Mouse (Mus musculus) neural tube, embryonic 12.5 days (tissue): Measurements from ENCODE around the gene Hs3st3a1. TPM values are rescaled to one million over a fixed set of nuclear protein-coding genes. Genes with fewer than 3 reads are reported as not detected.

Source experiments
- ATAC-seq: fragments of 200-750 bp; cut with Nextera tagmentation; 2 replicates; pipeline ENCODE4 v1.8.0; 2017; ENCODE audit warnings: low read depth, mild to moderate bottlenecking, moderate TSS enrichment, moderate library complexity; ENCODE audit not compliant: low FRiP score
- H3K27ac ChIP-seq: fragments of 300-500 bp; sonication (generic); 2 replicates; pipeline ENCODE4 v1.5.1; 2016
- H3K27me3 ChIP-seq: fragments of 300-500 bp; sonication (generic); replicated peaks from 2 replicates; pipeline ENCODE4 v1.6.1; 2016; ENCODE audit warnings: mild to moderate bottlenecking
- H3K36me3 ChIP-seq: fragments of 300-500 bp; sonication (generic); 2 replicates; pipeline ENCODE4 v1.6.1; 2016; ENCODE audit warnings: mild to moderate bottlenecking
- H3K4me1 ChIP-seq: fragments of 300-500 bp; sonication (generic); 2 replicates; pipeline ENCODE4 v1.6.1; 2016
- H3K4me2 ChIP-seq: fragments of 300-500 bp; sonication (generic); replicated peaks from 2 replicates; pipeline ENCODE4 v1.6.1; 2016; ENCODE audit warnings: mild to moderate bottlenecking
- H3K4me3 ChIP-seq: fragments of 300-500 bp; sonication (generic); 2 replicates; pipeline ENCODE4 v1.5.1; 2016
- H3K9ac ChIP-seq: fragments of 300-500 bp; sonication (generic); 2 replicates; pipeline ENCODE4 v1.6.1; 2016; ENCODE audit warnings: mild to moderate bottlenecking
- H3K9me3 ChIP-seq: fragments of 300-500 bp; sonication (generic); 2 replicates; pipeline ENCODE4 v1.6.1; 2016; ENCODE audit warnings: mild to moderate bottlenecking
- WGBS: fragments of 180-500 bp; shearing (Covaris S2); methylation state at CpG from one replicate; pipeline ENCODE4 v1.1.7; 2016; 5-methylcytosine and 5-hydroxymethylcytosine counted together
- polyA plus RNA-seq: library from polyadenylated mRNA; unstranded; fragments of >200 nt; fragmentation: Nextera tagmentation; extraction: Ambion mirVana; gene quantifications from 2 replicates; pipeline ENCODE4 v1.2.1, GENCODE M21; 2016

The Hs3st3a1 gene
- polyA plus RNA-seq: 1.7 and 2.0 TPM in 2 replicates

DNA sequence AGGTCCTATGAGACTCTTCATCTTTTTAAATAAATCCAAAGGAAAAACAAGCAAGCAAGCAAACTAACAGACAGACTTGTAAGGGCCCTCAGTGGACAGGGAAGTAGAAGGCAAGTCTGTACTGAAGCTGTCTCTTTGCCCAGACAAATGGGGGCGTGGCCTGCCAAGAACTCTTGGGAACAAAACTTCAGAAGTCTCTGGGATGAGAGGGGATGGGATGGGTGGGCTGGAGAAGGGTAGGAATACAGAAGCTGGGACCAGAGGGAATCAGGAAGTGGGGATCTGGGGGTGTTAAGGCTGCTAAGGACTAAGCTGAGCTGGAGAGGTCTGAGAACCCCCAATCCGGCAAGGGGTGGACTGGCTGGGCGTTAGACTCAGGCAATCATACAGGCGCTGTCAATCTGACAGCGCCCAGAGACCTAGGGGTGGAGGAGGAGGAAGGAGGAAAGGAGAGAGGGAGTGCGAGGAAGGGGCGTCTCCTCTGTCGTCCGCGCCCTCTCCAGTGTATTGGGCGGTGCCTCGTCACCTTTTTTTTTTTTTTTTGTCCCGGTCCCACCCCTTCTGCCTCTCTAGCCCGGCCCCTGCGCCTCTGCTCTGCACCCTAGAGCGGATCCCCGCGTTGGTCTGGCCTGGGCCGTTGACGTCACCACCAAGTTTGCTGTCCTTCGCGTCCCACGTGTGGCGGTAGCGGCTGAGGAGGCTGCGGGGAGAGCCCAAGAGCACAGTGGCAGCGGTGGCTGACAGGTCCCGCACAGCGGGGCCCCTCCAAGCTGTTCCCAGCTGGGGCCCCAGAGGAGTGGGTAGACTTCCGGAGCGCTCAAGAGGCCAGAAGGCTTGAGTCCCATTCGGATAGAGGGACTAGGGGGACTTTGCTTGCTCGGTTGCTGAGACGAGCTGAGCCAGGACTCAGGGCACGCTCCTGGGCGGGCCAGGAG is at the start of gene Hs3st3a1:
TSS of gene Hs3st3a1 (plus strand) at position 722 of the 935 bp plus-strand sequence.
- 0 out of 2 replicates have a peak, but pooled peaks cover 4% of the 10 kb centered on the region for H3K27me3 ChIP-seq
- peak within 1 kb of the TSS; percentile 98 for H3K4me2 ChIP-seq
- H3K9me3 ChIP-seq: no peaks in the 10 kb centered on the region
- H3K27ac ChIP-seq: peak within 1 kb of the TSS; percentile 7; the same call in 1 of the 2 replicates
- peak within 1 kb of the TSS; percentile 69 for H3K4me3 ChIP-seq
- 1% methylated on average over 30 of the region's 36 CpGs for WGBS
- peaks cover 9% of the 10 kb centered on the region; the same call in 1 of the 2 replicates for H3K4me1 ChIP-seq
- H3K36me3 ChIP-seq: no peaks in the 10 kb centered on the region
- peak; percentile 84 for ATAC-seq
- H3K9ac ChIP-seq: peak within 1 kb of the TSS; percentile 62

DNA sequence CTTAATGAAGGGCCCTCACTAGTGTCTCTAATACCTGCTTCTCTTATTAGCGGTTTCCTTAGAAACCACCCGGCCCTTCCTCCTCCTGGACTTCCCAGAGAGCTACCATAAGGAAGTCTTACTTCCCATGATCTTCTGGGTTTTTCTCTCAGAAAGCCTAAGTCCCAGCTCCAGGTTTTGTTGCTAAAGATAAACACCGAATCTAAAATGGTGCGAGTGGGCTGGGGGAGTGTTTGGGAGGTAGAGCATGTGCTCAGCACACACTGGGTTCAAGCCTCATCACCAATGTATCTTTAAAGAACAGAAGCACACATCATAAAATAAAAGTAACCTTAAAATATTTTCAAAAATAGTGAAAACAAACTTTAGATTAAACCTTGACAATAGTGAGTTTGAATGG is 48.8 kb upstream of the Hs3st3a1 start:
- H3K4me1 ChIP-seq: no peaks in the 10 kb centered on the region
- H3K27me3 ChIP-seq: no peaks in the 10 kb centered on the region
- no peaks in the 10 kb centered on the region for H3K36me3 ChIP-seq
- H3K9me3 ChIP-seq: no peaks in the 10 kb centered on the region
- no peak overlapping the region for H3K4me2 ChIP-seq
- WGBS: 92% methylated on average over 4 of the region's 4 CpGs
- no peak for ATAC-seq
- no peak overlapping the region for H3K9ac ChIP-seq
- H3K27ac ChIP-seq: no peak overlapping the region
- no peak overlapping the region for H3K4me3 ChIP-seq

DNA sequence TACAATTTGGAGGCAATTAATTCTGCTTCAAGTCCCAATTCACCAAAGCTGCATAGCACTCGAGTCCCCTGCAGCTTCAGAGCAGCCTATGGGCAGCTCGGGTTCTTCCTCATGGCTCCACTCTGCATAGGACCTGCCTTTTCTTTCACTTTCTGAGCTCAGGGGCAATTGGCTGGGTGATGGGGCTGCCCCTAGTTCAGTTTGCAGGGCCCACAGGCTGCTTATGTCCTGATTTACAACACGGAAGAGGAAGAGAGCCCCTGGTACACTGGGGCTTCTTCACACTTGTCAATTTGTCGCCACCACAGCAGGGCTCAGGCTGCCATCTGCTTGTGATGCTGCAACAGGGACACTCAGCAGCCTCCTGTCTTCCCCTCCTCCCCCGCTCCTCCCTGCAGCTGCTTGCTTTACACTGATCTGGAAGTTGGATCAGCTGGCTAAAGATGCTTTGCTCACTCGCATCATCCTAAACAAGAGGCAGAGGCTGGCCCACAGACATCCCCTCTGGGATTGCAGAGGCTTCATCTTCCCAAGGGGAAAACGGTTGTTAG is 38.7 kb upstream of the Hs3st3a1 start:
- H3K4me1 ChIP-seq: peaks cover 20% of the 10 kb centered on the region
- H3K27ac ChIP-seq: no peak overlapping the region
- peak overlapping the region; percentile 45; the same call in 1 of the 2 replicates for H3K9ac ChIP-seq
- peak; percentile 85 for ATAC-seq
- H3K4me3 ChIP-seq: peak overlapping the region; percentile 13; the same call in 1 of the 2 replicates
- WGBS: 6% methylated on average over 7 of the region's 7 CpGs
- peaks cover 3% of the 10 kb centered on the region; the same call in 1 of the 2 replicates for H3K9me3 ChIP-seq
- H3K27me3 ChIP-seq: no peaks in the 10 kb centered on the region
- H3K4me2 ChIP-seq: peak overlapping the region; percentile 52
- no peaks in the 10 kb centered on the region for H3K36me3 ChIP-seq

DNA sequence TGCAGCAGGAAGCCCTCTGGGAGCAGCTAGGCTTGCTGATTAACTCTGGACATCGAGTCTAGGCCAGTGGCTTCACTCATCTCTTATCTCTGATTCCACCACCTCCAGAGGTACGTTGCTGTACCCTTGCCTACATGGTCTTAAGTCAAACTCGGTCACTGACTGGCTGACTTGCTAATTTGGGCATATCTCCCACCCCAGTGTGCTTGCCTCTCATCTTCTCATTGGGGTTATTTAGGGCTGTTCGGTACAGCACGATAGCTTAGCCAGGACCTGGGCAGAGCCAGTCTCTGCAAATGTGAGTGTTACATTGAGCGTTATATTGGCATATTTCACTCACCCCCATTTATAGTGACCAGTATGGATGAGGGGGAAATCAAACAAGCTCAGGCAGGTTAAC is 38.2 kb upstream of the Hs3st3a1 start:
- H3K9ac ChIP-seq: peak overlapping the region; percentile 45; the same call in 1 of the 2 replicates
- H3K27me3 ChIP-seq: no peaks in the 10 kb centered on the region
- H3K4me1 ChIP-seq: peaks cover 20% of the 10 kb centered on the region
- H3K4me3 ChIP-seq: no peak overlapping the region
- H3K36me3 ChIP-seq: no peaks in the 10 kb centered on the region
- peaks cover 3% of the 10 kb centered on the region; the same call in 1 of the 2 replicates for H3K9me3 ChIP-seq
- ATAC-seq: peak; percentile 33; the same call in 1 of the 2 replicates
- H3K4me2 ChIP-seq: peak overlapping the region; percentile 52
- WGBS: 65% methylated on average over 6 of the region's 6 CpGs
- H3K27ac ChIP-seq: no peak overlapping the region

DNA sequence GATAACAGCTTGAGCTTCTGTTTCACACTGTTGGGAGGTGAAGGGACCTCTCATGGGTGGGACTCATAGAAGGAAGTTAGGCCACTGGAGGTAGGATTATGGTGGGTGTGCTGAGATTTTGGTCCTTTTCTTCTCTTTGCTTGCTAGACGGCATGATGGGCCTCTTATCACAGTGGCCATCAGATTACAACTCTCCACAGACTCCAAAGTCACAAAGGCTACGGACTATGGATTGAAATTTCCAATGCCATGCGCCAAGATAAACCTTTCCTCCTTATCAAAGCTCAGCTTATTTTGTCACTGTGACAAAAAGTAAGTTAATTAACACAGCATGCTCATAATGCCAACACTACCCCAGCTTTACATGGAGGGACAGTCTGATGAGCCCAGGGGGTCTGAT is 37.5 kb upstream of the Hs3st3a1 start:
- Histone ChIP-seq H3K9me3 (peaks cover 3% of the 10 kb centered on the region; the same call in 1 of the 2 replicates), H3K36me3 (no peaks in the 10 kb centered on the region), H3K4me1 (peaks cover 20% of the 10 kb centered on the region), H3K4me2 (no peak overlapping the region), H3K9ac (no peak overlapping the region), H3K27me3 (no peaks in the 10 kb centered on the region), H3K27ac (no peak overlapping the region), H3K4me3 (no peak overlapping the region)
- no peak for ATAC-seq
- WGBS: 89% methylated on average over 3 of the region's 3 CpGs

DNA sequence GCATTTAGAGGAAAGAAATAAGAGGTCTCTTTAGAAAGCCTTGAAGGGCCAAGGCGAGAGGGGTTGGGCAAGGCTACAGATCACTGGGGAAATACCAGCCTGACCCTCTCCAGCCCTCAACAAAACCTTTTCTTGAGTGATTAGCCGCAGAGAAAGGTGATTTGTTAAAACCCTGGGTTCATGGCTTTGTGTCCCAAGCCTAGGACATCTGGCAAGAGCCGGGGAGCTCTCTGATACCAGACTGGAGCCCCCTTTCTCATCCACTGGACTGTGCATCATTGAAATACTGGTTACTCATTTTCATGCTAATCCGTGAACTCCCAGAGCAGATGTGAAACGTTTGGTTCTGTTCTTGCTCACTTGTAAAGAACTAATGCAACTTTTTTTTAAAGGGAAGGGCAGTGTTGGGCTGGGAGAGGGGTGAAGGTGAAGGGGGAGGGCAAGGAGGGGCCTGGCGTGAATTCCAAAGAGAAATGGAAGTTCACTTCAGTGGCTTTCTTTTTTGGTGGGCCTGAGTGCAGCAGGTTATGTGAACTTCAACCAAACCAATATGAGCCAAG is 34.5 kb upstream of the Hs3st3a1 start:
- peaks cover 20% of the 10 kb centered on the region for H3K4me1 ChIP-seq
- H3K36me3 ChIP-seq: no peaks in the 10 kb centered on the region
- no peaks in the 10 kb centered on the region for H3K27me3 ChIP-seq
- 26% methylated on average over 6 of the region's 6 CpGs for WGBS
- ATAC-seq: no peak
- no peak overlapping the region for H3K4me3 ChIP-seq
- H3K4me2 ChIP-seq: no peak overlapping the region
- no peak overlapping the region for H3K27ac ChIP-seq
- H3K9me3 ChIP-seq: no peaks in the 10 kb centered on the region
- H3K9ac ChIP-seq: no peak overlapping the region

DNA sequence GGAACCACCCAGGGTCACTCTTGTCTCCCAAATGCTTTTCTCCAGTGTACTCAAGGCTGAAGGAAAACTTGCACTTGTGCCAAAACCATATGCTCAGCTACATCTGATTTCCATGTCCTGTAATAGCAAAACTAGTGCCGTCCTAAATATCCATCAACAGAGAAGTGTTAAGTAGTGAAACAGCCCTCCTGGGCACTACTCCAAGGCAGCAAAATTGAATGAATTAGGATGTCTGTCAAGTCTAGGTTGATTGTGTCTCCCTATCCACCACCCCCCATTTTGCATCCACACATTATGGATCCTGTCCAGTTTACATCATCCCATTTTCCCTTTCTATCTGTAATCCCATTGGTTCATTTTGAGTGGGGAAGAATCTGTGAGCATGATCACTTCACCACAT is 16.2 kb upstream of the Hs3st3a1 start:
- no peaks in the 10 kb centered on the region; the same call in 1 of the 2 replicates for H3K27me3 ChIP-seq
- H3K4me1 ChIP-seq: no peaks in the 10 kb centered on the region
- H3K9me3 ChIP-seq: peaks cover 5% of the 10 kb centered on the region; the same call in 1 of the 2 replicates
- 77% methylated on average over 1 of the region's 1 CpGs for WGBS
- H3K36me3 ChIP-seq: no peaks in the 10 kb centered on the region
- no peak overlapping the region for H3K27ac ChIP-seq
- H3K4me3 ChIP-seq: no peak overlapping the region
- ATAC-seq: no peak
- no peak overlapping the region for H3K9ac ChIP-seq
- no peak overlapping the region for H3K4me2 ChIP-seq

DNA sequence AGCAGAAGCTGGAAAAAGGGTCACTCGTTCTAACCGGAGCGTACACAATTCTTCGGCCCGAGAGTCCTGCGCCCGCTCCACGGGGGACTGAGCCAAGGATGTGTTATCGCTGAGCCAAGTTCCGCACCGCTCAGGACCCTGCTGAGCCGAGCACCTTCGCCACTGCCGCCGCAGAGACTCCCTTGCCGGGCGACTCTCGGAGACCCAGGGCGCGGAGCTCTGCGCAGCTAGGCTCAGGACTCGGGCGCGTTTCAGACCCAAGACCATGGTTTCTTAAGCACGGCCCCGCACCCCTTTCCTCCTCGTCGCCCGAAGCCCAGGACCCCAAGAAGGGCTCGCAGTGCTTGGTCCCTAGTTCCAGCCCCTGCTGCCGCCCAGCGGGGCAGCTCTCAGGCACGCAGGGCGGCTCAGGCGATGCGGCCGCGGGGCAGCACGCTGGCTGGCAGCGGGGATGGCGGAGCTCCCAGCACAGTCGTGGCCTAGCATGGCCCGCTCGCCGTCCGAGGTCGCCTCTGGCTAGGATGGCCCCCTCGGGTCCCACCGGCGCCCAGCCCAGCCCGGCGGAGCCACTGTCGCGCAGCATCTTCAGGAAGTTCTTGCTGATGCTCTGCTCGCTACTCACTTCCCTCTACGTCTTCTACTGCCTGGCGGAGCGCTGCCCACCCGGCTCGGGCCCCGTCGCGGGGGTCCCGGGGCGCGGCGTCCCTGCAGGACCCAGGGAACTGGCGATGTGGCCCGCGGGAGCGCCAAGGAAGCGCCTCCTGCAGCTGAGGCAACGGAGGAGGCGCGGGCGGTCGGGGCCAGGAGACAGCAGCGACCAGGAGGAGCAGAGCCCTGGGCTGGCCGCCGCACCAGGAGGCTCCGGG is 647 bp downstream of the Hs3st3a1 start:
- Histone ChIP-seq H3K4me2 (peak overlapping the region; percentile 98), H3K4me1 (peaks cover 9% of the 10 kb centered on the region; the same call in 1 of the 2 replicates), H3K36me3 (no peaks in the 10 kb centered on the region), H3K4me3 (peak overlapping the region; percentile 69), H3K27ac (peak overlapping the region; percentile 7; the same call in 1 of the 2 replicates), H3K9me3 (no peaks in the 10 kb centered on the region), H3K9ac (peak overlapping the region; percentile 62), H3K27me3 (0 out of 2 replicates have a peak, but pooled peaks cover 4% of the 10 kb centered on the region)
- ATAC-seq: peak; percentile 79
- under 1% methylated on average over 81 of the region's 81 CpGs for WGBS

DNA sequence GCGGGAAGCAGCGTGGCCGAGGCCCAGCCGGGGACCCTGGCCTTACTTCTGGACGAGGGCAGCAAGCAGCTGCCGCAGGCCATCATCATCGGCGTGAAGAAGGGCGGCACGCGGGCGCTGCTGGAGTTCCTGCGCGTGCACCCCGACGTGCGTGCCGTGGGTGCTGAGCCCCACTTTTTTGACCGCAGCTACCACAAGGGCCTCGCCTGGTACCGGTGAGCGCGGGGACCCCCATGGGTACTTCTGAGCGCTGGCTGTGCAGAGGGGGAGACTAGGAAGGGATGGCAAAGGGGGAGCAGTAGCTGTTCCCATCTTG is 1.2 kb downstream of the Hs3st3a1 start, which contains the start of gene F930015N05Rik:
TSS of gene F930015N05Rik (minus strand) at position 242 of the 316 bp plus-strand sequence.
- Histone ChIP-seq H3K4me1 (peaks cover 9% of the 10 kb centered on the region; the same call in 1 of the 2 replicates), H3K27me3 (0 out of 2 replicates have a peak, but pooled peaks cover 4% of the 10 kb centered on the region), H3K27ac (peak within 1 kb of the TSS; percentile 7; the same call in 1 of the 2 replicates), H3K4me3 (peak within 1 kb of the TSS; percentile 69), H3K9me3 (no peaks in the 10 kb centered on the region), H3K4me2 (peak within 1 kb of the TSS; percentile 98), H3K36me3 (no peaks in the 10 kb centered on the region), H3K9ac (peak within 1 kb of the TSS; percentile 62)
- no peak for ATAC-seq
- 0% methylated on average over 24 of the region's 24 CpGs for WGBS

DNA sequence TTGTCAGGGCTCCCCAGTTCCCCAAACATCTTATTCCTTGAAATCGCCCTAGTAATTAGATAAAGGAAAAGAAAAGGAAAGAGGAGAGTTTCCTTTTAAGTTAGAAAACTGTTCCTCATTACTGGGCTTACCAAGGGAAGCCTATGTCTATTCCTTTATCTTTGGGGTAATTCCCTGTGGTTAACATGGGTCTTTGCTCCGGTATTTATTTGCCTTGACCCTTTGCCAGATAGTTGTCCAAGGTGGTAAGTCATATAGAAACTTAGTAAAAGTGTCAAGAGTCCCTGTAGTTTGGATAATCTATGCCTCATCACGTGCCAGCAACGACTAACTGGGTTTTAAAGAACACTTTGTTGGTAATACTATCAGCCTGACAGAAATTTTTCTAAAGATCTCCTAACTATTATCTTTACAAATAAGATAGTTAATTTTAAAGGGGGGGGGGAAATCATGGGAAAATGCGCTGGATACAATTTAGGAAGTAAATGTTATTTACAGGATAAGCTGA is 1.7 kb downstream of the Hs3st3a1 start:
- H3K9me3 ChIP-seq: no peaks in the 10 kb centered on the region
- 15% methylated on average over 5 of the region's 5 CpGs for WGBS
- no peak overlapping the region for H3K27ac ChIP-seq
- peaks cover 9% of the 10 kb centered on the region; the same call in 1 of the 2 replicates for H3K4me1 ChIP-seq
- H3K27me3 ChIP-seq: 0 out of 2 replicates have a peak, but pooled peaks cover 4% of the 10 kb centered on the region
- H3K4me2 ChIP-seq: peak overlapping the region; percentile 98
- peak overlapping the region; percentile 69 for H3K4me3 ChIP-seq
- no peaks in the 10 kb centered on the region for H3K36me3 ChIP-seq
- ATAC-seq: no peak
- H3K9ac ChIP-seq: peak overlapping the region; percentile 62; the same call in 1 of the 2 replicates

DNA sequence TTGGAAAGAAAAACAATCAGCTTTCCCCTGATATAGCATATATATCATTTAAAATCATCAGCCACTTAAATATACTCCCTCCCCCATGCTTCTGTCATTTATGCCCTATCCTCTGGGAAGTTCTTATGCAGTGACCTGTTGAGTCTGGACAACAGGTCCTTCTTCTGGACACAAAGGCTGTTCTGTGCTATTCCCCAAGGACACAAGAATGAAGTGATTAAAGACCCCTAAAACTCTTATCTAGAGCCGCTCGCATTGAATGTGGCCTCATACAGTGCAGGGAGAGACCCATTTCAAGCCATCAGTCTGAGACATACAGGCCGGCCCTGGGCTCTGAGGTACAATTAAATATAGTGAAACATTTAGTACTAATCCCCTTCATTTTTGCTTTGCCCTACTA is 2.6 kb downstream of the Hs3st3a1 start:
- no peak overlapping the region for H3K27ac ChIP-seq
- H3K36me3 ChIP-seq: no peaks in the 10 kb centered on the region
- H3K27me3 ChIP-seq: 0 out of 2 replicates have a peak, but pooled peaks cover 4% of the 10 kb centered on the region
- 21% methylated on average over 3 of the region's 3 CpGs for WGBS
- no peaks in the 10 kb centered on the region for H3K9me3 ChIP-seq
- H3K4me2 ChIP-seq: peak overlapping the region; percentile 37
- H3K4me3 ChIP-seq: no peak overlapping the region
- H3K4me1 ChIP-seq: peaks cover 9% of the 10 kb centered on the region; the same call in 1 of the 2 replicates
- H3K9ac ChIP-seq: no peak overlapping the region
- ATAC-seq: no peak
